8 mouse cellular contexts compared by ENCODE assay signal in genomic region chr11:115841961-115842550, GRCm38 (mm10). TPM values are rescaled to one million over a fixed set of nuclear protein-coding genes. Genes with fewer than 3 reads are reported as not detected.
DNase-seq lines count a peak whose midpoint lies in the region; ATAC-seq lines count a peak whose summit lies in the region.

No protein-coding gene starts in this region.

- 0 out of 2 replicates have a peak overlapping the region, but pooled peaks have one; percentile 22 for H3K9ac ChIP-seq in neural tube, embryonic 13.5 days
- no peak overlapping the region for H3K9ac ChIP-seq in neural tube, embryonic 15.5 days (replicated peaks)
- H3K9ac ChIP-seq in embryonic facial prominence, embryonic 13.5 days = no peak overlapping the region; the same call in 1 of the 2 replicates
- no peak overlapping the region for H3K9ac ChIP-seq in hindbrain, embryonic 14.5 days
- H3K9ac ChIP-seq in lung, embryonic 15.5 days = no peak overlapping the region

- H3K9me3 ChIP-seq in neural tube, embryonic 13.5 days = no peaks in the 10 kb centered on the region
- H3K9me3 ChIP-seq in neural tube, embryonic 15.5 days (replicated peaks) = no peaks in the 10 kb centered on the region
- no peaks in the 10 kb centered on the region for H3K9me3 ChIP-seq in embryonic facial prominence, embryonic 13.5 days
- no peaks in the 10 kb centered on the region for H3K9me3 ChIP-seq in hindbrain, embryonic 14.5 days (ENCODE audit: control insufficient read depth, low read length)
- H3K9me3 ChIP-seq in lung, embryonic 15.5 days = 0 out of 2 replicates have a peak, but pooled peaks cover 4% of the 10 kb centered on the region

- no peaks in the 10 kb centered on the region for H3K36me3 ChIP-seq in neural tube, embryonic 13.5 days
- no peaks in the 10 kb centered on the region for H3K36me3 ChIP-seq in neural tube, embryonic 15.5 days
- peaks cover 9% of the 10 kb centered on the region; the same call in 1 of the 2 replicates for H3K36me3 ChIP-seq in embryonic facial prominence, embryonic 13.5 days
- no peaks in the 10 kb centered on the region for H3K36me3 ChIP-seq in hindbrain, embryonic 14.5 days (replicated peaks; ENCODE audit: control insufficient read depth, insufficient read depth)
- H3K36me3 ChIP-seq in lung, embryonic 15.5 days = peaks cover 22% of the 10 kb centered on the region

- 46% methylated on average over 6 of the region's 6 CpGs for WGBS in neural tube, embryonic 13.5 days
- WGBS in neural tube, embryonic 15.5 days = 50% methylated on average over 6 of the region's 6 CpGs
- 17% methylated on average over 6 of the region's 6 CpGs for WGBS in embryonic facial prominence, embryonic 13.5 days
- 29% methylated on average over 6 of the region's 6 CpGs for WGBS in hindbrain, embryonic 14.5 days
- WGBS in lung, embryonic 15.5 days = 17% methylated on average over 6 of the region's 6 CpGs

- 0 out of 2 replicates have a peak overlapping the region, but pooled peaks have one; percentile 2 for H3K27ac ChIP-seq in neural tube, embryonic 13.5 days (replicated peaks)
- no peak overlapping the region for H3K27ac ChIP-seq in neural tube, embryonic 15.5 days (replicated peaks)
- H3K27ac ChIP-seq in embryonic facial prominence, embryonic 13.5 days = peak overlapping the region; percentile 83
- H3K27ac ChIP-seq in hindbrain, embryonic 14.5 days = peak overlapping the region; percentile 43; the same call in 1 of the 2 replicates
- H3K27ac ChIP-seq in lung, embryonic 15.5 days = peak overlapping the region; percentile 92

- no peaks in the 10 kb centered on the region for H3K4me1 ChIP-seq in neural tube, embryonic 13.5 days (replicated peaks)
- H3K4me1 ChIP-seq in neural tube, embryonic 15.5 days = no peaks in the 10 kb centered on the region
- peaks cover 47% of the 10 kb centered on the region for H3K4me1 ChIP-seq in embryonic facial prominence, embryonic 13.5 days
- no peaks in the 10 kb centered on the region for H3K4me1 ChIP-seq in hindbrain, embryonic 14.5 days (replicated peaks; ENCODE audit: control insufficient read depth, insufficient read depth, low read length)
- peaks cover 64% of the 10 kb centered on the region for H3K4me1 ChIP-seq in lung, embryonic 15.5 days

- H3K27me3 ChIP-seq in neural tube, embryonic 13.5 days = no peaks in the 10 kb centered on the region
- no peaks in the 10 kb centered on the region for H3K27me3 ChIP-seq in neural tube, embryonic 15.5 days (replicated peaks)
- no peaks in the 10 kb centered on the region for H3K27me3 ChIP-seq in embryonic facial prominence, embryonic 13.5 days
- H3K27me3 ChIP-seq in hindbrain, embryonic 14.5 days (ENCODE audit: control insufficient read depth, insufficient read depth, low read length) = no peaks in the 10 kb centered on the region
- no peaks in the 10 kb centered on the region for H3K27me3 ChIP-seq in lung, embryonic 15.5 days

- no peak for ATAC-seq in neural tube, embryonic 13.5 days (ENCODE audit: low read depth)
- ATAC-seq in neural tube, embryonic 15.5 days (ENCODE audit: low FRiP score) = no peak
- no peak for ATAC-seq in embryonic facial prominence, embryonic 13.5 days (ENCODE audit: insufficient number of reproducible peaks, insufficient read depth, low FRiP score, low TSS enrichment, low read depth)
- ATAC-seq in hindbrain, embryonic 14.5 days (ENCODE audit: low FRiP score) = no peak
- peak; percentile 65 for ATAC-seq in lung, embryonic 15.5 days (ENCODE audit: borderline replicate concordance, extremely low read depth, low FRiP score, low TSS enrichment)

- no peak overlapping the region for H3K4me3 ChIP-seq in neural tube, embryonic 13.5 days
- no peak overlapping the region for H3K4me3 ChIP-seq in neural tube, embryonic 15.5 days (replicated peaks)
- H3K4me3 ChIP-seq in embryonic facial prominence, embryonic 13.5 days = no peak overlapping the region
- H3K4me3 ChIP-seq in hindbrain, embryonic 14.5 days (replicated peaks; ENCODE audit: low read length) = no peak overlapping the region
- H3K4me3 ChIP-seq in lung, embryonic 15.5 days = no peak overlapping the region

- no peak for DNase-seq in hindbrain, embryonic 14.5 days (ENCODE audit: low spot score)
- no peak for DNase-seq in layer of hippocampus, adult 11-12 months (ENCODE audit: low spot score)
- DNase-seq in gastrocnemius, postnatal 4 days (ENCODE audit: low spot score in 2 of 2) = no peak
- no peak for DNase-seq in right cerebral cortex, postnatal 25 days

- no peak overlapping the region for H3K4me2 ChIP-seq in neural tube, embryonic 13.5 days
- no peak overlapping the region for H3K4me2 ChIP-seq in neural tube, embryonic 15.5 days
- H3K4me2 ChIP-seq in embryonic facial prominence, embryonic 13.5 days = no peak overlapping the region; the same call in 1 of the 2 replicates
- no peak overlapping the region for H3K4me2 ChIP-seq in hindbrain, embryonic 14.5 days (replicated peaks)
- peak overlapping the region; percentile 10; the same call in 1 of the 2 replicates for H3K4me2 ChIP-seq in lung, embryonic 15.5 days

RNA-seq across cellular contexts. Expression of gene Myo15b, which starts 16.1 kb away (rescaled TPM):
- 0.10 TPM in 1 of 2 replicates, not detected in the other for polyA plus RNA-seq in neural tube, embryonic 13.5 days (2015; fragmentation: Nextera tagmentation; extraction: Ambion mirVana)
- 0.12 and 5.0 TPM in 2 replicates for polyA plus RNA-seq in neural tube, embryonic 15.5 days (2015; fragmentation: Nextera tagmentation; extraction: Ambion mirVana)
- polyA plus RNA-seq in embryonic facial prominence, embryonic 13.5 days (2015; fragmentation: Nextera tagmentation; extraction: Ambion mirVana) = 0.67 and 1.0 TPM in 2 replicates
- polyA plus RNA-seq in hindbrain, embryonic 14.5 days (2014; fragmentation: Nextera tagmentation; extraction: Ambion mirVana) = 0.13 TPM in 1 of 2 replicates, not detected in the other
- 0.25 and 0.49 TPM in 2 replicates for polyA plus RNA-seq in lung, embryonic 15.5 days (2015; fragmentation: Nextera tagmentation; extraction: Ambion mirVana)
- total RNA-seq in gastrocnemius, postnatal 4 days (2021) = under 1 TPM; 0.37 to 0.60 TPM

RNA-seq across cellular contexts. Expression of gene Llgl2, which starts 18.2 kb away (rescaled TPM):
- polyA plus RNA-seq in neural tube, embryonic 13.5 days (2015; fragmentation: Nextera tagmentation; extraction: Ambion mirVana) = 1.4 and 1.8 TPM in 2 replicates
- 0.97 and 8.8 TPM in 2 replicates for polyA plus RNA-seq in neural tube, embryonic 15.5 days (2015; fragmentation: Nextera tagmentation; extraction: Ambion mirVana)
- 8.1 and 9.5 TPM in 2 replicates for polyA plus RNA-seq in embryonic facial prominence, embryonic 13.5 days (2015; fragmentation: Nextera tagmentation; extraction: Ambion mirVana)
- 1.3 and 2.4 TPM in 2 replicates for polyA plus RNA-seq in hindbrain, embryonic 14.5 days (2014; fragmentation: Nextera tagmentation; extraction: Ambion mirVana)
- 35.1 and 40.1 TPM in 2 replicates for polyA plus RNA-seq in lung, embryonic 15.5 days (2015; fragmentation: Nextera tagmentation; extraction: Ambion mirVana)
- total RNA-seq in gastrocnemius, postnatal 4 days (2021) = 10 to 100 TPM; 19.0 to 21.6 TPM

RNA-seq across cellular contexts. Expression of gene Tsen54, which starts 27.5 kb away (rescaled TPM):
- 22.7 and 23.4 TPM in 2 replicates for polyA plus RNA-seq in neural tube, embryonic 13.5 days (2015; fragmentation: Nextera tagmentation; extraction: Ambion mirVana)
- 22.0 and 23.7 TPM in 2 replicates for polyA plus RNA-seq in neural tube, embryonic 15.5 days (2015; fragmentation: Nextera tagmentation; extraction: Ambion mirVana)
- polyA plus RNA-seq in embryonic facial prominence, embryonic 13.5 days (2015; fragmentation: Nextera tagmentation; extraction: Ambion mirVana) = 31.3 and 34.6 TPM in 2 replicates
- polyA plus RNA-seq in hindbrain, embryonic 14.5 days (2014; fragmentation: Nextera tagmentation; extraction: Ambion mirVana) = 17.8 and 19.9 TPM in 2 replicates
- polyA plus RNA-seq in lung, embryonic 15.5 days (2015; fragmentation: Nextera tagmentation; extraction: Ambion mirVana) = 37.3 and 43.0 TPM in 2 replicates
- 10 to 100 TPM; 15.6 to 16.9 TPM for total RNA-seq in gastrocnemius, postnatal 4 days (2021)

RNA-seq across cellular contexts. Expression of gene Caskin2, which starts 28.6 kb away (rescaled TPM):
- 13.8 and 15.2 TPM in 2 replicates for polyA plus RNA-seq in neural tube, embryonic 13.5 days (2015; fragmentation: Nextera tagmentation; extraction: Ambion mirVana)
- 9.8 and 10.2 TPM in 2 replicates for polyA plus RNA-seq in neural tube, embryonic 15.5 days (2015; fragmentation: Nextera tagmentation; extraction: Ambion mirVana)
- polyA plus RNA-seq in embryonic facial prominence, embryonic 13.5 days (2015; fragmentation: Nextera tagmentation; extraction: Ambion mirVana) = 16.1 and 17.3 TPM in 2 replicates
- 10.7 and 11.0 TPM in 2 replicates for polyA plus RNA-seq in hindbrain, embryonic 14.5 days (2014; fragmentation: Nextera tagmentation; extraction: Ambion mirVana)
- polyA plus RNA-seq in lung, embryonic 15.5 days (2015; fragmentation: Nextera tagmentation; extraction: Ambion mirVana) = 19.0 and 19.6 TPM in 2 replicates
- total RNA-seq in gastrocnemius, postnatal 4 days (2021) = 10 to 100 TPM; 26.1 to 26.8 TPM

RNA-seq across cellular contexts. Expression of gene Smim5, which starts 57.7 kb away (rescaled TPM):
- polyA plus RNA-seq in neural tube, embryonic 13.5 days (2015; fragmentation: Nextera tagmentation; extraction: Ambion mirVana) = 0.85 and 1.7 TPM in 2 replicates
- 2.2 and 8.1 TPM in 2 replicates for polyA plus RNA-seq in neural tube, embryonic 15.5 days (2015; fragmentation: Nextera tagmentation; extraction: Ambion mirVana)
- 3.3 and 3.4 TPM in 2 replicates for polyA plus RNA-seq in embryonic facial prominence, embryonic 13.5 days (2015; fragmentation: Nextera tagmentation; extraction: Ambion mirVana)
- 2.9 and 4.6 TPM in 2 replicates for polyA plus RNA-seq in hindbrain, embryonic 14.5 days (2014; fragmentation: Nextera tagmentation; extraction: Ambion mirVana)
- 3.6 and 4.8 TPM in 2 replicates for polyA plus RNA-seq in lung, embryonic 15.5 days (2015; fragmentation: Nextera tagmentation; extraction: Ambion mirVana)
- total RNA-seq in gastrocnemius, postnatal 4 days (2021) = 10 to 100 TPM; 14.1 to 17.1 TPM
